Mouse (Mus musculus): Measurements from ENCODE around the gene Gm6040.

GRCm38 (mm10) chr8:20908256-20908655, 13.6 kb downstream of the Gm6040 start:
- TF ChIP-seq POLR2A (IDR thresholded peaks at IDR 0.05; ENCODE audit: extremely low read depth, insufficient read depth, low read length) (no peak), CTCF (IDR thresholded peaks at IDR 0.05; ENCODE audit: extremely low read depth, insufficient read depth, low read length) (no peak)

All from cortical plate, adult 2 months (tissue).